Mouse (Mus musculus) retina, postnatal 1 day (tissue): ENCODE measurements around the gene Plk5.

Source experiments
- DNase-seq: peaks from one replicate; pipeline ENCODE4 v3.0.0-alpha.2; 2012

Gene Plk5

DNA sequence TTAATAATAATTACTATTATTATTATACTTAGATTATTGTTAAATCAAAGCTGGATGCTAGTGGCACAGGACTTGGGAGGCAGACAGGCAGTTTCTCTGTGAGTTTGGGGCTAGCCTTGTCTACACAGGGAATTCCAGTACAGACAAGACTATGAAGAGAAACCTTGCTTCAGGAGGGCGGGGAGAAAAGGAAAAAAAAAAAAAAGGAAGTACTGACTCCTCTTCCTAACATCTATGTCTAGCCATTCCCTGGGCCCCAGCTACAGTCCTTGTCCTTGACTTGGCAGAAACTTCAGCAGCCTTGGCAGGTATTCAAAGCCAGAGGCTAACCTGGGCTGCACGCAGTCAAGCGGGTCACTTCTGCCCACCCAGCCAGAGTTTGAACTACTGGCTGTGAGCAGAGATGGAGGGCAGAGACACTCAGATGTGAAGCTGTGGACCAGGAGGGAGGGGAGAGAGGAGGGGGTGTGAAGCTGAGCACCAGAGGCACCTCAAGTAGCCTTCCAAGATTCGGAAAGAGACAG, 33.0 kb downstream of the Plk5 start:
- DNase-seq = no peak

GRCm38 (mm10) chr10:80390697-80391096, 34.4 kb downstream of the Plk5 start:
- no peak for DNase-seq

DNA sequence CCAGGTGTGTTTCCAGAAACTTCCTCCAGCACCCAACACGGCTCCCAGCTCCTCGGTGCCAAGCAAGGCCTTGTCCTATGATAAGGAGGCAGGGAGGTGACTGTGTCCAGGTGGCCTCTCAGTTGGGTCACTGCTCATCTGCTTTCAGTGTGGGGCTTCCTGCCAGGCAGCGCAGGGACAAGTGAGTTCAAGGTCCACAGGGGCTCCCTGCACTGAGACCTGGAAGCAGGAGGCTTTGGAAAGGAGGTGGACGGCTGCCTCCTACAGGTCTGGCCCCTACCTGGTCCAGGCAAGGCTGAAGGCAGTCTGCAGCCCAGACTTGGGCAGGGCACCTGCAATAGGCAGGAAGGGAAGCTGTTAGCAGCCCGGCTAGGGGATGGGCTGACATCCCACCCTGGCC, 36.4 kb downstream of the Plk5 start:
- no peak for DNase-seq

- DNase-seq = no peak
These were observed 38.9 kb downstream of the Plk5 start for GRCm38 (mm10) chr10:80395025-80395627.

DNA sequence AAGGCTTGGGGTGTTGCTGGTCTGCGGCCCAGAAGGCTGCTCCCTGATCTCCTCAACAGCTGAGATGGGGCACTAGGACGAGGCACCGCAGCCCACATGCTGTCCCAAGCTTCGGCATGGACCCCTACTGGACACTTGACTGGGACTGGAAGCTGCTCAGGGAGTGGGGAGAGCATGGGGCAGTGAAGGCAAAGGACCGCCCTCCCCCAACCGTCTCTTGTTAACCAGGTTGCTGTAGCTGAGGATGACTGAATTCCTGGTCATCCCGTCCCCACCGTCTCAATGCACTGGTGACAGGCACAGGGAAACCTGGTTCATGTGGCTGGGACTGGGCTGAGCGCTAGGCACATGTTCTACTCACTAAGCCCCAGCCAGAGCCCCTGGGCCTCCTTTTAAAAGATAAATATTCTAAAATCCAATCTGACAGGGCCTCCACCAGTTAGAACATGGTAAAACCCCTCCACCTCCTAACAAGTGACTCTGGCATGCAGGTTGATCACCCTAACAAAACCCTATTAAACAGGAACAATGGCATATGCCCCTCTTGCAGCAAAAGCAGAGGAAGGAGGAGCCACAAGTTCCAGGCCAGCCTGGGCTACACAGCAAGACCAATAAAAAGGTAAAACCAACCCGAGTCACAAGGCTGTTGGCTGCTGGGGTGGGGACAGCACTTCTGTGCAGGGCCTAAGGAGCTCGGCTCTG, 40.7 kb downstream of the Plk5 start:
- DNase-seq = no peak

DNA sequence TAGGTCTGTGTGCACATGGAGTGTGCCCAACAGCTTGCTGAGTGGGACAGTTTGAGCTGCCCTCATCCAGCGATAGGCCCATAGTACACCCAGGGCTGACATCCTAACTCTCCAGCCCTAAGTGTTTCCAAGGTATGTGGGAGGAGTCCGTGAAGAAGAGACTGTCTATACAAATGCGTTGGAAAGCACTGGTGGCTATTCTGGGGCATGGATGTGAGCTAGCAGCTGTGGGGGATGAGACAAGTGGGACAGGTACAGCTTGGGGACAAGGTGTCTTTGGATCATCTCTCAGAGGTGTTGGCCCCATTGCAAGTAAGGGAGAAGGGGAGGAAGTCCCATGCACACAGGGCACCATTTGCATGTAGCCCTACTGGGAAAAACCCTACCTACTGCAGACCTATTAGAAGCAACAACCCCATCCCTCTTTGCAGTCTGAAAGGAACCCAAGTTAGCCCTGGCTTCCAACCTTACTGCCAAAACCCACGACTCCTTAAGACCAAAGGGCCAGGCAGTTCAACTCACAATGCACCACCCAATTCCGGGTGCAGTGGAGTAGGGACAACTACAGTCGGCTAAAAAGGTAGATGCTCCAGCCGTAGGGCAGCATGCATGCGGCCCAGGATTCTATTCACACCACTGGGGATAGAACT, 41.4 kb downstream of the Plk5 start:
- no peak for DNase-seq

GRCm38 (mm10) chr10:80398174-80398535, 41.9 kb downstream of the Plk5 start:
- DNase-seq = no peak

- DNase-seq = peak; percentile 99
These were observed 42.5 kb downstream of the Plk5 start for GRCm38 (mm10) chr10:80398719-80399190.

- peak; percentile 100 for DNase-seq
These were observed 43.1 kb downstream of the Plk5 start, which contains the start of gene Mbd3 for GRCm38 (mm10) chr10:80399191-80399972. TSS of gene Mbd3 (minus strand) at chr10:80399550.

- no peak for DNase-seq
These were observed 43.9 kb downstream of the Plk5 start for GRCm38 (mm10) chr10:80399973-80400703.

DNA sequence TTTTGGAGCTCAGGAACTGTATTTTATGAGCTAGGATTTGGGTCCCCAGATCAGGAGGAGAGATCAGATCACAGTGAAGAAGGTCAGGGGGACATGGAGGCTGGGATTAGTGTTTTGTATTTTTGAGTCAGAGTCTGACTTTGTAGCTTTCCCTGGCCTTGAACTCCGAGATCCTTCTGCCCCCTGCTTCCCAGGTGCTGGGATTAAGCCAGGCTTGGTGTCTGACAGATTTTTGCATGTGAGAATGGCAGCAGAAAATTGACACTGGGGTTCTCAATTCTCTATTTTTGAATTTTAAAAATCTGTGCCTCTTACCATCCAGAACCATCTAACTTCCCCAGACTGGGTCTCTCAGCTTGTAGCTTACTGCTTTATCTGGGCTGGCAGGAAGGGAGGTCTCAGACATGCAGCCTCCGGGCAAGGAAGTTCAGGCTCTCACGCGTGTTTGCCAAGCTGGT, 44.5 kb downstream of the Plk5 start:
- DNase-seq = no peak

DNA sequence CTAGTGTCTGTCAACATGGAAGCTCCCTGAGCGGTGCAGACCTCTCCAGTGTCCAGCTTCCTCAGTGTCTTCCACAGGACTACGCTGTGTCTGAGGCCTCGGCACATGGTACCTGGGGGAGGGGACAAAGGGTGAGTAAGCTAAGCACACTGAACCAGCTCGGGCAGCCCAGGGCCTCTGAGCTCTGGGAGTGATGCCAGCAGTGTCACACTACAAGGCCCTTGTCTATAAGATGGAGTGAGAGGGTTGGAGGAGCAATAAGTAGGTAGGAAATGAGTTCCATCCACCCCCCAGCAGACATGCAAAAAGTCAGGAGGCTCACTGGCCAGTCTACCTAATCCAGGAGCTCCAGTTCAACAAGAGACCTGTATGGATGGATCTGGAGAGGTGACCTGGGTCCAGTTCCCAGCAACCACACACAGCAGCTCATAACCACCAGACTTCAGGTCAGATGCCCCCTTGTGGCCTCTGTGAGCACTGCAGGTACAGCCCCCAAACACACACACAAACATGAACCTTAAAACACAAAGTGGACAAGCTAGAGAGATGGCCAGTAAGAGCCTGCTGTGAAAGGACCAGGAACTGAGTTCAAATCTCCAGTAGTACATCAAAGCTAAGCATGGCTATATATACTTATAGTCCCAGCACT, 46.9 kb downstream of the Plk5 start:
- DNase-seq = peak; percentile 20

DNA sequence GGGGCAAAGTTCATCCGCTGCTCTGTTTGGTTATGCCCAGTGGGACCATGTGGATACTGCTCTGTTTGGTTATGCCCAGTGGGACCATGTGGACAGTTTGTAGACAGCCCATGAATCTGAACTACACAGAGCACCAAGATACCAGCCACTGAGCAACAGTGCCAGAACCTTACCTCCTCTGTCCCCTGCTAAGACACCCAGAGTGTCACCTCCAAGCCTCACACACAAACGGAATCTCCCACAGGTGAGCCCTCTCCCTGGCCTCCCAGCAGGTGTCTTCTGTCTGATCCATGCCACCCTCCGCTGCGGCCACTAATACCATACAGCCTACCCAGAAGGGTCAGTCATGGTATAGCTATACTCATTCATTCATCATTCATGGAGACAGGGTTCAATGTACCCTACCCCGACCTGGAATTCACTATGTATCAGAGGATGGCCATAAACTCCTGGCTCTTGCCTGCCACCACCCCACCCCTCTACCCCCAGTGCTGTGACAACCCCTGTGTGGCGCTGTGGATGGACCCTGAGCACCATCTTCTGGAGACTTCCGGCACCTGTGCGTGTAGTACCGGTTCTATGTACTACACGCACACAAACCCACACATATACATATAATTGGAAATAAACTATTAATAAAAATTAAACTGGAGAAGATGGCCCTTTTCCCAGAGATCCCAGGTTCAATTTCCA, 49.4 kb downstream of the Plk5 start:
- no peak for DNase-seq

DNA sequence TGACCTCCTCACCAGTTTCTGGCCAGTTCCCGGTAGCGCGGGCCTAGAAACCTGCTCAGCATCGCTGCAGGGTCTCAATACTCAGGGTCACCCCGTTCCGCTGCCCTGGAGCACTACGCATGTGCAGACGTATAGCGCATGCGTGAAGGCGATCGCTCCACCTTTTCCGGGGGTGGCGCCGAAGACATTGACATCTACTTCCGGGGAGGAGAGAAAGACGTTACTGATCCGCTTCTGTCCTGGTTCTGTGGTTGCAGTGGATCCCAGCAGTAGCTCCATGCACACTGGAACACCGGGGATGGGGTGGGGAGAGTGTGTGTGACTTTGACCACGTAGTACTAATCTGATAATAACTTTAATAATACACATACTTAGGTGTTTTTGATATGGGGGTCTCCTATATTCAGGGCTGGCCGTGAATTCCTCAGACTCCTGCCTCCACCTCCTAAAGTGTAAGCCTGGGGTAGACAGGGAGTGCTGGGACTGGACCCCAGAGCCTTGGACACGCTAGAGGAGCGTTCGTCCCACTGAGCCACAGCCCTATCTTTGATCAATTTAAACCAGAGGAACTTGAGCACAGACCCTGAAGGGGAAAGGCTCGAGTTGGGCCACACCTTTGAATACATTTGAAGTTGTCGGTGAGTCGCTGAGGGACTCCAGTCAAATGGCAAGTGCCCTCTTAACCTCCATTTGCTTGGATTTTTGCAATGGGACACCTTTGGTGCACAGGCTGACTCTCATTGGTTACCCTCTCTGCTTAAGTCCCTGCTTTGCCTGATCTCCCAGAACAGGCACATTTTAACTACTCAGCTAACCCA, 50.6 kb downstream of the Plk5 start, which contains the start of gene Uqcr11:
Gene Uqcr11, minus strand, starts transcription at position 147 of the 818 bp plus-strand sequence.
- peak; percentile 97 for DNase-seq

DNA sequence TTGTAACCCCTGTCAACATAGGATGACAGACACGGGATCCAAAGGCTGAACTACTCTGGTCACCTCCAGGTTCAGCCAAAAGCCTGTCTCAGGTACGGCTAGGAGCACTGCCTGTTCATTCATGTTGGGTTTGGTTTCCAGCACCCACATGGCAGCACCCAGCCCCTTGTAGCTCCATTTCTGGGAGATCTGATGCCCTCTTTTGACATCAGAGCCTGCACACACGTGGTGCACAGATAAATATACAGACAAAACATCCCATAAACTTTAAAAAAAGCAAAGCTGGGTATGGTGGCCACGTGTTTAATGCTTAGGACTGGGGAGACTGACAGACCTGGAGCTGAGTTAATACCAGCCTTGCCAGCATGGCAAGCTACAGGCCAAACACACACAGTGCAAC, 51.7 kb downstream of the Plk5 start:
- DNase-seq = no peak

DNA sequence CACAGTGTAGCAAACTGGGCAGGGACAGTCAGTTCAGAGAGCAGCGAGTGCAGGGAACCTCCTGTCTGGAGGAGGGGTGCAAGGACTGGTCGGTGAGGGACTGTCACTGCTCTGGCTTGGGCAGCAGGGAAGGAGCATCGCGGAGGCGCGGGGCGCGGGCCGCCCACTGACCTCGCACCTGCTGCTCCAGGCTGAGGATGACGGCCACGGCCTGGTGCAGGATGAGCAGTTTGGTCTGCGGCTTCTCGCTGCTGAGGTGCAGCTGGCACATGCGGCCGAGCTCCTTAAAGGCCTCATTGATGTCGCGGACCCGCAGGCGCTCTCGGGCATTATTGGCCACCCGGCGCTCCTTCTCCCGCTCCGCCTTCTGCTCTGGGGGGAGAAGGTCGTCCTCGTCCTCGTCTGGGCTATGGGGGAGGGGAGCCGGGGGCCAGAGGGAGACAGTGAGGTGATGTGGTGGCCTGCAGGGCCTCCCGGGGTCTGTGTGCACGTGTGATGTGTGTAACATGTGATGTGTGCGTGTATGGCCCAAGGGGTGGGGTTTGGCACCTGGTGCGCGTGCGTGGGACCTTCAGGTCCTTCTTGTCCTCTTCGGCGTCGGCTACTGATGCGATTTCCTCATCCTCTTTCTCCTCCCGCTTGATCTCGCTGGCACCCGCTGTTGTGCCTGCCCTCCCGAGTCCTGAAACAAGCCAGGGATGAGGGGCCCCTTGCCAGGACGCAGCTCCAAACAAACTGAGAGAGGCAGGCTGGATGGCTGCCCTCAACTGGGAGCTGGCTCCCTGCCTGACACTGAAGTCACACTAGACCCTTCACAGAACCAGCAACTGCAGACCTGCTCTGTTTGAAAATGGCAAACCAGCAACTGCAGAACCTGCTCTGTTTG, 56.6 kb downstream of the Plk5 start:
- DNase-seq = no peak
